Mouse (Mus musculus) hindlimb bud, embryonic 11.5 days (tissue): ENCODE measurements around the gene Synj1.

Source experiments
- DNase-seq: peaks from one replicate; pipeline ENCODE4 v3.0.0-alpha.2; 2012; ENCODE audit warnings: low read depth, low spot score; ENCODE audit errors: extremely low spot score

The Synj1 gene

GRCm38 (mm10) chr16:91010581-91011020 lies 507 bp downstream of the Synj1 start:
- DNase-seq: no peak

- peak; percentile 0 for DNase-seq
These were observed 1.1 kb downstream of the Synj1 start for GRCm38 (mm10) chr16:91009942-91010529.

- DNase-seq: no peak
These were observed 6.1 kb downstream of the Synj1 start for GRCm38 (mm10) chr16:91004915-91005538.

- no peak for DNase-seq
These were observed 10.0 kb downstream of the Synj1 start for GRCm38 (mm10) chr16:91001098-91001497.

- no peak for DNase-seq
These were observed 11.3 kb downstream of the Synj1 start for GRCm38 (mm10) chr16:90999827-91000226.

GRCm38 (mm10) chr16:90997822-90998221 lies 13.3 kb downstream of the Synj1 start:
- DNase-seq: no peak

GRCm38 (mm10) chr16:90996327-90997243 lies 14.5 kb downstream of the Synj1 start:
- DNase-seq: no peak

- DNase-seq: no peak
These were observed 15.6 kb downstream of the Synj1 start for GRCm38 (mm10) chr16:90995498-90995897.

- DNase-seq: no peak
These were observed 16.1 kb downstream of the Synj1 start for GRCm38 (mm10) chr16:90995023-90995422.

- no peak for DNase-seq
These were observed 21.9 kb downstream of the Synj1 start for GRCm38 (mm10) chr16:90989162-90989561.

GRCm38 (mm10) chr16:90988665-90989064 lies 22.4 kb downstream of the Synj1 start:
- no peak for DNase-seq

GRCm38 (mm10) chr16:90988039-90988438 lies 23.1 kb downstream of the Synj1 start:
- DNase-seq: no peak

GRCm38 (mm10) chr16:90971004-90971403 lies 40.1 kb downstream of the Synj1 start:
- no peak for DNase-seq

GRCm38 (mm10) chr16:90966241-90966640 lies 44.9 kb downstream of the Synj1 start:
- no peak for DNase-seq

GRCm38 (mm10) chr16:90964302-90964701 lies 46.8 kb downstream of the Synj1 start:
- DNase-seq: no peak

- no peak for DNase-seq
These were observed 47.2 kb downstream of the Synj1 start for GRCm38 (mm10) chr16:90963866-90964265.

GRCm38 (mm10) chr16:90963231-90963630 lies 47.9 kb downstream of the Synj1 start:
- no peak for DNase-seq

GRCm38 (mm10) chr16:90958301-90959085 lies 52.6 kb downstream of the Synj1 start:
- no peak for DNase-seq

- DNase-seq: no peak
These were observed 55.6 kb downstream of the Synj1 start for GRCm38 (mm10) chr16:90955494-90955893.

- no peak for DNase-seq
These were observed 57.3 kb downstream of the Synj1 start for GRCm38 (mm10) chr16:90953770-90954169.

GRCm38 (mm10) chr16:90953147-90953546 lies 58.0 kb downstream of the Synj1 start:
- DNase-seq: no peak
